Mouse (Mus musculus): ENCODE data around the gene Luzp4.
"Not testable (repeated sequence)": the region's sequence is repeated elsewhere in the genome, so short reads cannot be mapped to it uniquely, and the experiment has no call there.

The Luzp4 gene

DNA sequence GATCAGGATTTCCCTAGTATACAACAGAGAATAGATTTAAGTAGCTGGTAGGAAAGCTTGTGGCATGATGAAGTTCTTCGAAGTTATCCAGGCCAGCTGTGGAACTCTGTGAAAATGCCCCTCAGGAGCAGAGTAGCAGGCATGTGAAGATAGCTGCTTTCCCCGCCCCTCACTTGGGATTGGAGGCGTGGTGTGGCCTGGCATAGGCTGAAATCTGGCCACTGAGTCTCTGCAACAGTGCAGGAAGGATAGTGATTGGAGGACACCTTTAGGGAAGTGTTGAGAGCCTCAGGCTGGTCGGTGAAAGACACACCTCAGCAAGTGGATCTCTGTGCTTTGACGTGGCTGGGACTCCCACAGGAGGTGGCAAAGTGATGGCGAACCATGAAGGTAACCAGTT, at the start of gene Luzp4:
Luzp4 (plus strand) TSS at position 301 of the 400 bp plus-strand sequence.
- not testable (repeated sequence) for DNase-seq (ENCODE audit: inconsistent age in 2 of 2, low spot score in 1 of 2)

DNA sequence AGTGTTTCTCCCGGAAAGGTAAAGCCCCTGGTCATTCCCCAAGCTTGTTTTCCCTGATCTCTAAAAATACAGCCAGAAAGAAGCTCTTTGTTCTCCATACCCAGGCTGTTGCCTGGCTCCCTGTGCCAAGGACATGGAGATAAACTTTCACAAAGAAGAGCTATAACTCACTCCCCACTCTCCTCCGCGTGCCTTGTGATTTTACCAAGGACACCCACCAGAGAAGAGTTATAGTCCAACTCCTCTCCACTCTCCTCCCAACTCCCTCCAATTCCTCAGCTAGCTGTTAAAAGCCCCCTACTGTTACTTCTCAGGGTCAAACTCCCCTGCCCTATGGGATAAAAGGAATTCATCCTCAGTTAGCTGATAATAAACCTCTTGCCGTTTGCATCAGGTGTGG, 15.6 kb upstream of the Luzp4 start:
- peak; percentile 9 to 81 for DNase-seq (ENCODE audit: inconsistent age in 2 of 2, low spot score in 1 of 2)
